26 mouse cellular contexts compared by ENCODE assay signal in genomic region chr3:149370517-149371227, GRCm38 (mm10).
"Had no signal": no experiment of that assay in that cellular context is flagged by ENCODE, and none has a peak within 500 bp of the region (broad histone marks: within the 10 kb centered on the region; RNA-seq: fewer than 3 reads in every experiment).

No protein-coding gene starts in this region.

- H3K27me3 ChIP-seq: heart, embryonic 13.5 days; heart, embryonic 15.5 days; hindbrain, embryonic 12.5 days; kidney, embryonic 15.5 days; limb, embryonic 15.5 days; liver, embryonic 12.5 days had no signal

- DNase-seq: forebrain, postnatal 0 days; gastrocnemius, adult 2 months; gastrocnemius, postnatal 10 days; gastrocnemius, postnatal 25 days; heart, adult 2 months; heart, postnatal 4 days; kidney, adult 11 months; kidney, adult 8-10 months; kidney, postnatal 14 days; layer of hippocampus, adult 9-11 months; layer of hippocampus, postnatal 36 days; left cerebral cortex, postnatal 4 days had no signal

- H3K4me1 ChIP-seq: hindbrain, embryonic 10.5 days; hindbrain, embryonic 12.5 days; limb, embryonic 15.5 days; liver, embryonic 12.5 days had no signal

- H3K36me3 ChIP-seq: heart, embryonic 13.5 days; heart, embryonic 15.5 days; hindbrain, embryonic 10.5 days; hindbrain, embryonic 12.5 days; kidney, embryonic 15.5 days; limb, embryonic 13.5 days; limb, embryonic 15.5 days; liver, embryonic 12.5 days had no signal

- H3K4me3 ChIP-seq: gastrocnemius, adult 2 months; heart, adult 2 months; heart, embryonic 13.5 days; heart, embryonic 15.5 days; hindbrain, embryonic 10.5 days; hindbrain, embryonic 12.5 days; kidney, embryonic 15.5 days; limb, embryonic 13.5 days; limb, embryonic 15.5 days; liver, embryonic 12.5 days had no signal

- H3K9me3 ChIP-seq: heart, embryonic 13.5 days; heart, embryonic 15.5 days; hindbrain, embryonic 10.5 days; hindbrain, embryonic 12.5 days; kidney, embryonic 15.5 days; limb, embryonic 13.5 days; limb, embryonic 15.5 days; liver, embryonic 12.5 days had no signal

- H3K4me2 ChIP-seq: heart, embryonic 11.5 days; heart, embryonic 13.5 days; heart, embryonic 15.5 days; hindbrain, embryonic 12.5 days; hindbrain, embryonic 14.5 days; kidney, embryonic 15.5 days; limb, embryonic 13.5 days; limb, embryonic 15.5 days; liver, embryonic 12.5 days had no signal

- ATAC-seq: forebrain, postnatal 0 days; hindbrain, embryonic 16.5 days; inflammation-experienced regulatory T-cells, adult 6 months; liver, embryonic 12.5 days had no signal

- H3K27ac ChIP-seq: gastrocnemius, adult 2 months; heart, adult 2 months; heart, embryonic 13.5 days; heart, embryonic 15.5 days; hindbrain, embryonic 10.5 days; hindbrain, embryonic 12.5 days; hindbrain, embryonic 14.5 days; kidney, embryonic 15.5 days; kidney, postnatal 0 days; limb, embryonic 13.5 days; limb, embryonic 15.5 days; liver, embryonic 12.5 days; liver, embryonic 14.5 days had no signal

- H3K9ac ChIP-seq: forebrain, postnatal 0 days; heart, embryonic 13.5 days; heart, embryonic 15.5 days; hindbrain, embryonic 12.5 days; hindbrain, embryonic 14.5 days; kidney, embryonic 15.5 days; limb, embryonic 13.5 days; limb, embryonic 15.5 days; liver, embryonic 12.5 days; liver, embryonic 14.5 days had no signal
